Mouse (Mus musculus): ENCODE measurements around the gene Esrra.
"Not testable (repeated sequence)": the region's sequence is repeated elsewhere in the genome, so short reads cannot be mapped to it uniquely, and the experiment has no call there.

Esrra gene

DNA sequence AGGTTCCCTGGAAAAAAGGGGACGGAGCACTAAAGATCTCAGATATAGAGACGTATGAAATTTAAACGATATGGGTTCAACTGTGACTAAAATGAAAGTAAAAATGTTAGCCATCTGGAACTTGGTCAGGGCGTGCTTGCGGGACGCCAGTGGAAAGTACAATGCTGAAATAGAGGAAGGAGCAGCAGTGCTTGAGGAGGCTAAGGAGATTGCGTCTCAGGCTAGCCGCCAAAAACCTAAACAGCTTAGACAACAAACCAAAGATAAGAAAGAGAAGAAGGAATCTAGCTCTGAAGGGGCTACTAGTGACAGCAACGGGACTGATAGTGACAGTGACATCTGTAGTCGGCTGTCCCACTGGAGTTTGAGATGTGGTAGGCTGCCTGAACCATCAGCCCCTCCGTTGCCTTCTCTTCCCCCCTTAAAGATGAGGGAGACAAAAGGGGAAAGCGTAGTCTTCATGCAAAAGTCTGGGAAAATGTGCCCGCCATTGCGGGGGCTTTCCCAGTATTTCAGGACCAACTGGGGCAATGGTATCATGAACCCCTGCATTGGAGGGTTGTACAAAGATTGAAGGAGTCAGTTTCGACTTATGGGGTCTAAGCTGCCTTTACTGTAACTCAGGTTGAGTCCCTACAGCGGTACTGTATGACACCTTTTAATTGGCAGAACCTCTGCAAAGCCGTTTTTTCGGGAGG lies 25.9 kb downstream of the Esrra start:
- DNase-seq, result not testable (repeated sequence)

- DNase-seq, result no peak
Measured at GRCm38 (mm10) chr19:6893731-6894451, 27.7 kb downstream of the Esrra start.

GRCm38 (mm10) chr19:6892512-6892911 lies 29.1 kb downstream of the Esrra start:
- no peak for DNase-seq

DNA sequence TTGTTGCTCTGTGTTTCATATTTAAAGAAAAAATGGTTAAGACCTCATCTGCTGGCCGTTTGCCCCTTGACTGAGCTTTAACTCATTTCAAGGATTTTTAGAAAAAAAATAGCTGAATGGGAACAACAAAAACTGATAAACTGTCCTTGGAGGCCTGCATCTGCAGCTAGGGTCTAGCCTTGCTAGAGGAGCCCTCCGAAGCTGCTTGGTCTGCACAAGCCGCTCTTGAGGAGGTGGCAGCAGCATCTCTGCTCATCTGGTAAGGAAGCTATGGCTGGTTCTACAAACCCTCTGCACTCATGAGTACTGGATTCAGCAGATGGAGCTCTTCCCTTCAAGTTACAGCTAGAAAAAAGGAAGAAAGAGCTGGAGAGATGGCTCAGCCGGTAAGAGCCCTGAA lies 43.6 kb downstream of the Esrra start:
- DNase-seq, result no peak

DNA sequence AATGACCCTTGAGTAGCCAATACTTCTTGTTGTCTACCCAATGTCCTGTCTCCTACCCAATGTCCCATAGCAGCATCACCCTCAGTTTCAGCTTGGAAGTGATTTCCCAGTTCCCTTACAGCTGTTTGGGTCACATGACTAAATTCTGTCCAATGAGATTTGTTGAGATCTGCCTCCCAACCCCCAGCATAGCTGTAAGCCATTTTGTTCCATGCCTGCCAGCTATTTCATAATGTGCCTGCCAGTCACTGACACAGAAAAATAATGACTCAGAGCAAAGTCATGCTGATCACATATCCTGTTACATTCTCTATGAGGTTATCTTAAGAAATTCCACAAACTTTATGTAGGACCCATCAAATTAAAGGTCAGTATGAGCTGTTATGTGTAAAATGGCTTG lies 44.8 kb downstream of the Esrra start:
- no peak for DNase-seq

DNA sequence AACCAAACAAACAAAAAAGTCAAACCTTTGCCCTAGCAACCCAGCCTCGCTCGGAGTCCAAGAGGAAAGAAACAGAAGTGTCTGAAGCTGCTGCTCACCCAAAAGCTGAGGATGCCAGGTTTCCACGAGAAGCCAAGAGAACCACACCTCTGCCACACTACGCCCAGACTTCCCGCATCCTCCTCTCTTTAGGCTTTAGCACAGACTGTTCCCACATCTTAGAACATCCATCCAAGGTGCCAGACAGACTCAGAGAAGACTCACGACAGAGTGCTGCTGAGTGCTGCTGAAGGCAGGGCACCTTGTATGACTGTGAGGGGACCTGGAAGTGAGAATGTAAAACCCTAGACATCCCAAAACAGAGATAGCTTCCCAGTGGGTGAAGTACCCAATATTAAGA lies 45.8 kb downstream of the Esrra start:
- DNase-seq, result no peak

DNA sequence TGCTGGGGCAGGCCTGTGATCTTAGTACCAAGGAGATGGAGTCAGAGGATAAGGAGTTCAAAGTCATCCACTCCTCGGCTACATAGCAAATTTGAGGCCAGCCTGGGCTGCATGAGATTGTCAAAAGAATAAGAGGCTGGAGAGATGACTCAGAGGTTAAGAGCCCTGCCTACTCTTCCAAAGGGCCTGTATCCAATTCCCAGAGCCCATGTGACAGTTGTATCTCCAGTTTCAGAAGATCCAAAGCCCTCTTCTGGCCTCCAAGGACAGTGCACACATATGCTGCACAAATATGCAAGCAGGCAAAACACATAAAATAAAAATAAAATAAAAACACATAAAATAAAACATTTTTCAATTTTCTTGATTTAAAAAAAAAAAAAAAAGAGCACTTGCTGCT lies 47.4 kb downstream of the Esrra start:
- DNase-seq, result no peak

GRCm38 (mm10) chr19:6872701-6873100 lies 48.9 kb downstream of the Esrra start:
- no peak for DNase-seq

DNA sequence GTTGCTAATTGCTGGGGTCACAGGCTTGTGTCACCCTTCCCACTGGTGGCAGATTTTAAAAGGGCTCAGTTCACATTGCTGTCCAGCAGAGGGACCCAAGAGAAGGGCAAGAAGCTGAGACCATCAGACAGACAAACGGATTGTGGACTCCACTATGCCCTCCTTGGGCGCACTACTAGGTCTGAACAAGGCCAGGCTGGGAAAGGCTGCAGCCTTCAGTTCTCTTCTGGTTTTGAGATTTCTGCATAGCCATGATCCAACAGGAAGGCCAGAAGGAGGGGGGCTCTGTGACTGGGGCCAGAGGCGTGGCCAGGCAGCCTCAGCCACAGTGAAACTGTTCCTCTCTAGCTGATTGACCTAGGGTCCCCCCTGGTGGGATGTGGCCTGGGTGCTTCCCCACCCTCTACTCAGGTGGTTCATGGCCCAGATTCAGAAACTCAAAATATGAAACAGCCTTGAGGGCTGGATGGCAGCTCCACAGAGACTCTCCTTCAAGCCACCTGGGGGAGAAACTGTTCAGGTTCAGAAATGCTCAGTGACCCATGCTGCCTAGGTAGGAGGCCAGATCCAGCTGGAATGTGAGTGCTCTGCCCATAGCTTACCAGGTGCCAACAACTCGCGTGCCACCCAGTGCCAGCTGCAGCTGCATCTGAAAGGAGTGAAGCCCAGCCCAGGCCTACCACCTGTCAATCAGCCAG lies 49.9 kb downstream of the Esrra start:
- DNase-seq, result peak; percentile 79

- DNase-seq, result peak; percentile 74
Measured at GRCm38 (mm10) chr19:6869355-6869754, 52.3 kb downstream of the Esrra start.

DNA sequence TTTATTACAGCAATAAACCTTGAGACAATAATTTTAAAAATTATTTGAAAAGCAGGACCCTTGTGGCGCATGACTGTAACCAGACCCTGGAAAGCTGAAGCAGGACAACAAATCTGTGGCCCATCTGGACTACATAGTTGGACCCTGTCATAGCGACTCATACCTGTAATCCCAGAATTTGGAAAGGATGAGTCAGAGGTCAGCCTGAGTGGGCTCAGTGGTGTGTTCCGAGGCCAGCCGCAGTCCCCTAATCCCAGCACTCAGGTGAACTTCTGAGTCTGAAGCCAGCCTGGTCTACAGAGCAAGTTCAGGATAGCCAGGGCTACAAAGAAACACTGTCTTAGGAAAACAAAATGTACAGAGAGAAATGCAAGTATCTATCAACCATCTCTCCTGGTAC lies 60.2 kb downstream of the Esrra start:
- DNase-seq, result no peak
